Mouse (Mus musculus): Measurements from ENCODE around the gene Sgcb.

GRCm38 (mm10) chr5:73626842-73627241 is 20.7 kb downstream of the Sgcb start:
- TF ChIP-seq POLR2A (IDR thresholded peaks at IDR 0.05; ENCODE audit: control insufficient read depth, low read depth, low read length) = no peak
- no peak for TF ChIP-seq CTCF (IDR thresholded peaks at IDR 0.05; ENCODE audit: control insufficient read depth, insufficient read depth, insufficient replicate concordance, low read depth, low read length)
